Mouse (Mus musculus) small intestine, adult 2 months (tissue): ENCODE results near the gene Sez6l.

Experiments used
- CTCF ChIP-seq: fragments of 200-500 bp; IDR thresholded peaks from 2 replicates; pipeline ENCODE4 v1.5.1; 2012; ENCODE audit warnings: low read depth, mild to moderate bottlenecking, control low read depth, inconsistent platforms, low read length, moderate library complexity, mixed read lengths; ENCODE audit not compliant: insufficient replicate concordance, insufficient read length; ENCODE audit errors: extremely low read depth
- POLR2A ChIP-seq: fragments of 200-500 bp; IDR thresholded peaks from 2 replicates; pipeline ENCODE4 v1.6.1; 2012; ENCODE audit warnings: low read depth, mild to moderate bottlenecking, control low read depth, inconsistent platforms, low read length, moderate library complexity

DNA sequence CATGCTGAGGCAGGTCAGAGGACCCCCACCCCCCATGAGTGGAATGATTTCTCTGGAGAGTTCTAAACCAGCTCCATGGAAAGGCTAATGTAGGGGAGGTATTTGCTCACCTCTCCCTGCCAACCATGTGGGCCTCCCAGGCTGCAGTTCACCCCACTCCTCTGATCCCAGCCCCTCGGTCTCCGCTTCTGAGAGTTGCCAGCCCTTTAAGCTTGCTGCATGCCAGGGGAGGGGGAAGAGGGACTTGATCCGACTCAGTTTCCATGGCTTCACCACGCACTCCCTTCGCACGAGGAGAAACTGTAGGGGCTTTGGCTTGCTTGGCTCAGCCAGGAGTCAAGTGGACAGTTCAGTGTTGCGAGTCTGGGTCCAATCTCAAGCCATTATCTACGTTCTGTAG lies 45.9 kb downstream of the Sez6l start:
- TF ChIP-seq CTCF: no peak
- TF ChIP-seq POLR2A: no peak
